Mouse (Mus musculus) adrenal gland, postnatal 25 days (tissue): ENCODE results near the gene P2rx5. TPM values are rescaled to one million over a fixed set of nuclear protein-coding genes. Genes with fewer than 3 reads are reported as not detected.

ENCODE experiments used
- total RNA-seq: library from RNA; stranded (reverse); gene quantifications from 2 replicates; pipeline ENCODE4 v1.2.3, GENCODE M21; 2021

The P2rx5 gene
- total RNA-seq, 1 experiment from 2014 or later, result 7.8 TPM

Other genes with a start within 250 kb of the P2rx5 start
- 5.4 and 6.3 TPM in 2 replicates for gene Atp2a3, start 199.3 kb upstream of the P2rx5 start, total RNA-seq
- gene P2rx1, start 161.3 kb upstream of the P2rx5 start, total RNA-seq, result 0.15 TPM in 1 of 2 replicates, not detected in the other
- 2.6 and 3.1 TPM in 2 replicates for gene Camkk1, start 141.4 kb upstream of the P2rx5 start, total RNA-seq
- 10.8 and 15.1 TPM in 2 replicates for gene Ncbp3, start 112.6 kb upstream of the P2rx5 start, total RNA-seq
- gene Itgae, start 69.8 kb upstream of the P2rx5 start, total RNA-seq, result 0.30 and 0.33 TPM in 2 replicates
- gene Haspin, start 22.1 kb upstream of the P2rx5 start, total RNA-seq, result 1.4 and 1.6 TPM in 2 replicates
- 63.4 and 73.4 TPM in 2 replicates for gene Emc6, start 16.6 kb downstream of the P2rx5 start, total RNA-seq
- gene Tax1bp3, start 16.7 kb downstream of the P2rx5 start, total RNA-seq, result 71.3 and 79.4 TPM in 2 replicates
- gene Ctns, start 38.6 kb downstream of the P2rx5 start, total RNA-seq, result 17.4 and 20.6 TPM in 2 replicates
- 9.9 and 13.8 TPM in 2 replicates for gene Shpk, start 39.0 kb downstream of the P2rx5 start, total RNA-seq
- 0.46 TPM in 1 of 2 replicates, not detected in the other for gene Trpv1, start 73.9 kb downstream of the P2rx5 start, total RNA-seq
- 0.27 TPM in 1 of 2 replicates, not detected in the other for gene Trpv3, start 107.0 kb downstream of the P2rx5 start, total RNA-seq
- 8.5 and 9.4 TPM in 2 replicates for gene Aspa, start 169.2 kb downstream of the P2rx5 start, total RNA-seq
- gene Gm49340, start 169.3 kb downstream of the P2rx5 start, total RNA-seq, result not detected in 2 replicates
- 0.73 TPM in 1 of 2 replicates, not detected in the other for gene Spata22, start 169.3 kb downstream of the P2rx5 start, total RNA-seq
- not detected in 2 replicates for gene Olfr20, start 190.4 kb downstream of the P2rx5 start, total RNA-seq
- gene Olfr376, start 210.8 kb downstream of the P2rx5 start, total RNA-seq, result not detected in 2 replicates
- not detected in 2 replicates for gene Olfr1, start 239.2 kb downstream of the P2rx5 start, total RNA-seq